Mouse (Mus musculus) forebrain, embryonic 11.5 days (tissue): ENCODE data around the gene Btd. TPM values are rescaled to one million over a fixed set of nuclear protein-coding genes. Genes with fewer than 3 reads are reported as not detected.
A peak's percentile ranks its signal among the peaks of the same experiment; 100 is the strongest.

Source experiments
- ATAC-seq: fragments of 200-750 bp; cut with Nextera tagmentation; replicated peaks from 2 replicates; pipeline ENCODE4 v1.8.0; 2017; ENCODE audit warnings: moderate TSS enrichment; ENCODE audit not compliant: low FRiP score
- DNase-seq: peaks from one replicate; pipeline ENCODE4 v3.0.0-alpha.2; 2017; ENCODE audit warnings: low spot score
- H3K27ac ChIP-seq: fragments of 300-500 bp; sonication (generic); 2 replicates; pipeline ENCODE4 v1.5.1; 2014; ENCODE audit warnings: low read depth, low read length
- H3K27me3 ChIP-seq: fragments of 300-500 bp; sonication (generic); 2 replicates; pipeline ENCODE4 v1.6.1; 2014; ENCODE audit warnings: mild to moderate bottlenecking, low read length, mixed read lengths; ENCODE audit not compliant: control insufficient read depth, insufficient read depth
- H3K36me3 ChIP-seq: fragments of 300-500 bp; sonication (generic); 2 replicates; pipeline ENCODE4 v1.6.1; 2014; ENCODE audit warnings: mild to moderate bottlenecking, low read length, moderate library complexity, mixed read lengths; ENCODE audit not compliant: control insufficient read depth, insufficient read depth
- H3K4me1 ChIP-seq: fragments of 300-500 bp; sonication (generic); replicated peaks from 2 replicates; pipeline ENCODE4 v1.6.1; 2014; ENCODE audit warnings: low read length, mixed read lengths; ENCODE audit not compliant: control insufficient read depth, insufficient read depth
- H3K4me2 ChIP-seq: fragments of 300-500 bp; sonication (generic); 2 replicates; pipeline ENCODE4 v1.6.1; 2014; ENCODE audit warnings: low read depth, mild to moderate bottlenecking, low read length, moderate library complexity, mixed read lengths; ENCODE audit not compliant: severe bottlenecking
- H3K4me3 ChIP-seq: fragments of 300-500 bp; sonication (generic); 2 replicates; pipeline ENCODE4 v1.5.1; 2014; ENCODE audit warnings: low read depth, low read length
- H3K9ac ChIP-seq: fragments of 300-500 bp; sonication (generic); 2 replicates; pipeline ENCODE4 v1.6.1; 2014; ENCODE audit warnings: low read length
- H3K9me3 ChIP-seq: fragments of 300-500 bp; sonication (generic); 2 replicates; pipeline ENCODE4 v1.6.1; 2016; ENCODE audit warnings: low read length, mixed read lengths; ENCODE audit not compliant: control insufficient read depth
- WGBS: fragments of 180-500 bp; shearing (Covaris S2); extraction: QIAGEN DNeasy Blood & Tissue Kit; methylation state at CpG from one replicate; pipeline ENCODE4 v1.1.7; 2014; 5-methylcytosine and 5-hydroxymethylcytosine counted together
- polyA plus RNA-seq: library from polyadenylated mRNA; unstranded; fragments of >200 nt; fragmentation: Nextera tagmentation; extraction: Ambion mirVana; gene quantifications from 2 replicates; pipeline ENCODE4 v1.2.1, GENCODE M21; 2014

The Btd gene
- polyA plus RNA-seq, 1 experiment from 2014 or later: 13.4 TPM

GRCm38 (mm10) chr14:31640346-31640889 is 410 bp upstream of the Btd start, which contains the start of gene Gm49387:
Gene Gm49387, minus strand, starts transcription at chr14:31640878.
- Histone ChIP-seq H3K9me3 (no peaks in the 10 kb centered on the region), H3K36me3 (no peaks in the 10 kb centered on the region), H3K9ac (peak within 1 kb of the TSS; percentile 62), H3K4me2 (peak within 1 kb of the TSS; percentile 91), H3K4me3 (peak within 1 kb of the TSS; percentile 67), H3K27ac (peak within 1 kb of the TSS; percentile 51; the same call in 1 of the 2 replicates), H3K27me3 (no peaks in the 10 kb centered on the region), H3K4me1 (peaks cover 5% of the 10 kb centered on the region; the same call in 1 of the 2 replicates)
- ATAC-seq (peak; percentile 34), DNase-seq (no peak)
- WGBS: 4% methylated on average over 26 of the region's 26 CpGs

- H3K27ac ChIP-seq: no peak overlapping the region
- H3K4me1 ChIP-seq: peaks cover 5% of the 10 kb centered on the region; the same call in 1 of the 2 replicates
- peak overlapping the region; percentile 91 for H3K4me2 ChIP-seq
- H3K9ac ChIP-seq: peak overlapping the region; percentile 62
- DNase-seq: no peak
- 77% methylated on average over 9 of the region's 9 CpGs for whole genome bisulfite sequencing
- peak overlapping the region; percentile 67 for H3K4me3 ChIP-seq
- H3K36me3 ChIP-seq: no peaks in the 10 kb centered on the region
- no peak for ATAC-seq
- no peaks in the 10 kb centered on the region for H3K27me3 ChIP-seq
- H3K9me3 ChIP-seq: no peaks in the 10 kb centered on the region
Observed at GRCm38 (mm10) chr14:31641506-31642155, 803 bp downstream of the Btd start.

- ATAC-seq (no peak), DNase-seq (no peak)
- Histone ChIP-seq H3K4me1 (peaks cover 5% of the 10 kb centered on the region; the same call in 1 of the 2 replicates), H3K9ac (no peak overlapping the region), H3K4me3 (no peak overlapping the region), H3K4me2 (no peak overlapping the region), H3K9me3 (no peaks in the 10 kb centered on the region), H3K27me3 (no peaks in the 10 kb centered on the region), H3K27ac (no peak overlapping the region), H3K36me3 (no peaks in the 10 kb centered on the region)
- WGBS: 92% methylated on average over 5 of the region's 5 CpGs
Observed at GRCm38 (mm10) chr14:31644183-31644830, 3.5 kb downstream of the Btd start.

- Histone ChIP-seq H3K9ac (no peak overlapping the region), H3K36me3 (no peaks in the 10 kb centered on the region), H3K4me1 (peaks cover 5% of the 10 kb centered on the region; the same call in 1 of the 2 replicates), H3K27me3 (no peaks in the 10 kb centered on the region), H3K9me3 (no peaks in the 10 kb centered on the region), H3K4me3 (no peak overlapping the region), H3K4me2 (no peak overlapping the region), H3K27ac (no peak overlapping the region)
- ATAC-seq (no peak), DNase-seq (no peak)
- 69% methylated on average over 3 of the region's 3 CpGs for WGBS
Observed at GRCm38 (mm10) chr14:31644931-31645547, 4.2 kb downstream of the Btd start.

GRCm38 (mm10) chr14:31645920-31646319 is 5.1 kb downstream of the Btd start:
- H3K9me3 ChIP-seq: no peaks in the 10 kb centered on the region
- ATAC-seq (no peak), DNase-seq (no peak)
- H3K27ac ChIP-seq: no peak overlapping the region
- H3K4me1 ChIP-seq: peaks cover 5% of the 10 kb centered on the region; the same call in 1 of the 2 replicates
- no peak overlapping the region for H3K4me2 ChIP-seq
- WGBS: 91% methylated on average over 7 of the region's 7 CpGs
- no peak overlapping the region for H3K4me3 ChIP-seq
- no peaks in the 10 kb centered on the region for H3K36me3 ChIP-seq
- no peaks in the 10 kb centered on the region for H3K27me3 ChIP-seq
- no peak overlapping the region for H3K9ac ChIP-seq

- Histone ChIP-seq H3K9ac (no peak overlapping the region), H3K36me3 (no peaks in the 10 kb centered on the region), H3K27me3 (no peaks in the 10 kb centered on the region), H3K4me1 (no peaks in the 10 kb centered on the region), H3K4me2 (no peak overlapping the region), H3K4me3 (no peak overlapping the region), H3K27ac (no peak overlapping the region), H3K9me3 (no peaks in the 10 kb centered on the region)
- DNase-seq: no peak
- 89% methylated on average over 10 of the region's 10 CpGs for WGBS
- no peak for ATAC-seq
Observed at GRCm38 (mm10) chr14:31647991-31648390, 7.2 kb downstream of the Btd start.

- WGBS: 99% methylated on average over 3 of the region's 3 CpGs
- ATAC-seq: no peak
Observed at GRCm38 (mm10) chr14:31650347-31650746, 9.5 kb downstream of the Btd start.

GRCm38 (mm10) chr14:31651206-31651605 is 10.4 kb downstream of the Btd start:
- Histone ChIP-seq H3K4me2 (no peak overlapping the region), H3K27me3 (no peaks in the 10 kb centered on the region), H3K9ac (no peak overlapping the region), H3K4me3 (no peak overlapping the region), H3K4me1 (no peaks in the 10 kb centered on the region), H3K27ac (no peak overlapping the region), H3K9me3 (no peaks in the 10 kb centered on the region), H3K36me3 (no peaks in the 10 kb centered on the region)
- no peak for ATAC-seq
- WGBS: 92% methylated on average over 7 of the region's 7 CpGs
- DNase-seq: no peak

More at GRCm38 (mm10) chr14:31650347-31650746, 9.5 kb downstream of the Btd start:
- H3K4me3 ChIP-seq: no peak overlapping the region
- H3K36me3 ChIP-seq: no peaks in the 10 kb centered on the region
- no peak overlapping the region for H3K4me2 ChIP-seq
- H3K9me3 ChIP-seq: no peaks in the 10 kb centered on the region
- no peak overlapping the region for H3K27ac ChIP-seq
- H3K27me3 ChIP-seq: no peaks in the 10 kb centered on the region
- H3K9ac ChIP-seq: no peak overlapping the region
- H3K4me1 ChIP-seq: no peaks in the 10 kb centered on the region
- no peak for DNase-seq
